27 mouse cellular contexts compared by ENCODE assay signal in genomic region chr7:134771314-134771713, GRCm38 (mm10).
"Had no signal": no experiment of that assay in that cellular context is flagged by ENCODE, and none has a peak within 500 bp of the region (broad histone marks: within the 10 kb centered on the region; RNA-seq: fewer than 3 reads in every experiment).

No protein-coding gene starts in this region.

- H3K9me3 ChIP-seq: heart, embryonic 10.5 days; heart, embryonic 12.5 days; hindbrain, embryonic 10.5 days; hindbrain, embryonic 12.5 days; intestine, embryonic 15.5 days; kidney, embryonic 15.5 days; limb, embryonic 13.5 days; limb, embryonic 15.5 days; liver, embryonic 12.5 days had no signal

- H3K4me1 ChIP-seq: heart, embryonic 12.5 days; intestine, embryonic 15.5 days; limb, embryonic 13.5 days; limb, embryonic 15.5 days; liver, embryonic 12.5 days had no signal

- H3K9ac ChIP-seq: heart, embryonic 12.5 days; hindbrain, embryonic 12.5 days; hindbrain, embryonic 14.5 days; intestine, embryonic 15.5 days; kidney, embryonic 15.5 days; limb, embryonic 13.5 days; limb, embryonic 15.5 days; liver, embryonic 12.5 days; liver, embryonic 14.5 days had no signal

- H3K4me2 ChIP-seq: heart, embryonic 12.5 days; hindbrain, embryonic 12.5 days; hindbrain, embryonic 14.5 days; intestine, embryonic 15.5 days; kidney, embryonic 15.5 days; limb, embryonic 13.5 days; limb, embryonic 15.5 days; liver, embryonic 12.5 days had no signal

- H3K27me3 ChIP-seq: heart, embryonic 12.5 days; hindbrain, embryonic 12.5 days; intestine, embryonic 15.5 days; kidney, embryonic 15.5 days; limb, embryonic 13.5 days; limb, embryonic 15.5 days; liver, embryonic 12.5 days had no signal

- DNase-seq: gastrocnemius, postnatal 10 days; gastrocnemius, postnatal 25 days; heart, adult 18-20 months; heart, postnatal 10 days; heart, postnatal 4 days; kidney, adult 2 months; kidney, adult 9 months; kidney, postnatal 14 days; kidney, postnatal 36 days; layer of hippocampus, adult 9-11 months; layer of hippocampus, postnatal 36 days; left cerebral cortex, postnatal 4 days had no signal

- H3K27ac ChIP-seq: heart, embryonic 10.5 days; hindbrain, embryonic 10.5 days; hindbrain, embryonic 12.5 days; hindbrain, embryonic 14.5 days; intestine, embryonic 15.5 days; kidney, embryonic 15.5 days; kidney, postnatal 0 days; limb, embryonic 13.5 days; limb, embryonic 15.5 days; liver, embryonic 12.5 days; liver, embryonic 14.5 days had no signal

- H3K4me3 ChIP-seq: heart, embryonic 10.5 days; heart, embryonic 12.5 days; hindbrain, embryonic 10.5 days; hindbrain, embryonic 12.5 days; intestine, embryonic 15.5 days; kidney, embryonic 15.5 days; limb, embryonic 13.5 days; limb, embryonic 15.5 days; liver, embryonic 12.5 days had no signal

- ATAC-seq: hindbrain, embryonic 16.5 days; inflammation-experienced regulatory T-cells, adult 6 months; intestine, embryonic 15.5 days; intestine, postnatal 0 days; liver, embryonic 12.5 days had no signal
